In the genomic region with DNA sequence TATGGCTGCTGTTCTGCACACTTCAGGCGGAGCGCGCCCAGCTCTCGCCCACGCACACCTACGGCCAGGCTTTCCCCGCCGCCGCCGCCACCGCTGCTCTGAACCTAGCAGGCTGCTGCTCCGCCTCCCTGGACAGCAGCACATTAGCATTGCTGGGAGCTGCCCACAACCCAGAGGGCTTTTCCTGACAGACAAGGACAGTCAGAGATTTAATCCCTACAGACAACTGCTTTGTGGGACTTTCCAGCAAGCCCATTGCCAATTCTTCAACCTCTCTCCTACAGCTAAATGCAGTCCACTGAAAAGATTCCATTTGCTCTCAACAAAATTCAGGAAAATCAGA, we compare ENCODE assay signal across 8 mouse cellular contexts.
A peak's percentile ranks its signal among the peaks of the same experiment; 100 is the strongest.
DNase-seq lines count a peak whose midpoint lies in the region; ATAC-seq lines count a peak whose summit lies in the region.

No protein-coding gene starts in this region.

- H3K36me3 ChIP-seq in limb, embryonic 13.5 days = no peaks in the 10 kb centered on the region
- H3K36me3 ChIP-seq in midbrain, embryonic 16.5 days (ENCODE audit: control insufficient read depth, insufficient read depth, low read length) = no peaks in the 10 kb centered on the region
- no peaks in the 10 kb centered on the region for H3K36me3 ChIP-seq in stomach, embryonic 15.5 days

- H3K4me1 ChIP-seq in limb, embryonic 13.5 days = peaks cover 48% of the 10 kb centered on the region
- peaks cover 24% of the 10 kb centered on the region for H3K4me1 ChIP-seq in midbrain, embryonic 16.5 days (ENCODE audit: control insufficient read depth, insufficient read depth, low read length)
- peaks cover 11% of the 10 kb centered on the region for H3K4me1 ChIP-seq in stomach, embryonic 15.5 days

- 0 out of 2 replicates have a peak, but pooled peaks cover 3% of the 10 kb centered on the region for H3K9me3 ChIP-seq in limb, embryonic 13.5 days
- no peaks in the 10 kb centered on the region for H3K9me3 ChIP-seq in midbrain, embryonic 16.5 days (replicated peaks; ENCODE audit: control insufficient read depth, low read length, poor library complexity, severe bottlenecking)
- H3K9me3 ChIP-seq in stomach, embryonic 15.5 days = no peaks in the 10 kb centered on the region

- H3K27me3 ChIP-seq in limb, embryonic 13.5 days = no peaks in the 10 kb centered on the region
- H3K27me3 ChIP-seq in midbrain, embryonic 16.5 days (ENCODE audit: control insufficient read depth, insufficient read depth, low read depth, low read length) = no peaks in the 10 kb centered on the region
- no peaks in the 10 kb centered on the region for H3K27me3 ChIP-seq in stomach, embryonic 15.5 days (replicated peaks)

- peak; percentile 68 for ATAC-seq in common myeloid progenitor, adult 5-6 weeks (replicated peaks; ENCODE audit: low read depth, poor library complexity, severe bottlenecking)
- peak; percentile 71; the same call in 1 of the 2 replicates for ATAC-seq in limb, embryonic 13.5 days (ENCODE audit: low FRiP score, low read depth)
- peak; percentile 85 for ATAC-seq in midbrain, embryonic 16.5 days
- peak; percentile 57; the same call in 1 of the 2 replicates for ATAC-seq in stomach, embryonic 15.5 days (ENCODE audit: insufficient read depth, low FRiP score, low read depth)

- H3K4me2 ChIP-seq in limb, embryonic 13.5 days (replicated peaks) = peak overlapping the region; percentile 68
- H3K4me2 ChIP-seq in midbrain, embryonic 16.5 days (ENCODE audit: low read length) = peak overlapping the region; percentile 60
- H3K4me2 ChIP-seq in stomach, embryonic 15.5 days = peak overlapping the region; percentile 60

- WGBS in limb, embryonic 13.5 days = under 1% methylated on average over 12 of the region's 12 CpGs
- 0% methylated on average over 12 of the region's 12 CpGs for WGBS in midbrain, embryonic 16.5 days
- WGBS in stomach, embryonic 15.5 days = 9% methylated on average over 12 of the region's 12 CpGs

- DNase-seq in urinary bladder, postnatal 36 days (ENCODE audit: low spot score in 2 of 2) = peak; percentile 12 to 48
- no peak for DNase-seq in urinary bladder, adult 2 months (ENCODE audit: low spot score)
- peak; percentile 37 to 54 for DNase-seq in gastrocnemius, postnatal 4 days (ENCODE audit: low spot score in 2 of 2)
- peak; percentile 65 for DNase-seq in kidney, adult 11 months

- no peak overlapping the region; the same call in 1 of the 2 replicates for H3K27ac ChIP-seq in limb, embryonic 13.5 days
- H3K27ac ChIP-seq in midbrain, embryonic 16.5 days (ENCODE audit: low read length) = peak overlapping the region; percentile 62
- no peak overlapping the region for H3K27ac ChIP-seq in stomach, embryonic 15.5 days

- H3K4me3 ChIP-seq in limb, embryonic 13.5 days = peak overlapping the region; percentile 35
- H3K4me3 ChIP-seq in midbrain, embryonic 16.5 days (ENCODE audit: low read depth, low read length) = peak overlapping the region; percentile 32
- H3K4me3 ChIP-seq in stomach, embryonic 15.5 days (replicated peaks) = peak overlapping the region; percentile 22

- H3K9ac ChIP-seq in limb, embryonic 13.5 days = peak overlapping the region; percentile 57
- H3K9ac ChIP-seq in midbrain, embryonic 16.5 days (ENCODE audit: low read depth, low read length) = peak overlapping the region; percentile 37
- 0 out of 2 replicates have a peak overlapping the region, but pooled peaks have one; percentile 7 for H3K9ac ChIP-seq in stomach, embryonic 15.5 days

Comparison
In these comparisons a context has a peak if more than half of its experiments do, and no peak if none do; other contexts are left out.
1. H3K9ac ChIP-seq: peak in every context shown above with its lines; median percentile 57 in limb, embryonic 13.5 days; 37 in midbrain, embryonic 16.5 days; 7 in stomach, embryonic 15.5 days.